Mouse (Mus musculus) 3T3-L1 (cell line): ENCODE measurements around the gene Cyp2c37.
"Not testable (repeated sequence)": the region's sequence is repeated elsewhere in the genome, so short reads cannot be mapped to it uniquely, and the experiment has no call there.

Experiments used
- DNase-seq: peaks from one replicate; pipeline ENCODE4 v3.0.0-alpha.2; 2015; ENCODE audit warnings: low read depth, low spot score

The Cyp2c37 gene

DNA sequence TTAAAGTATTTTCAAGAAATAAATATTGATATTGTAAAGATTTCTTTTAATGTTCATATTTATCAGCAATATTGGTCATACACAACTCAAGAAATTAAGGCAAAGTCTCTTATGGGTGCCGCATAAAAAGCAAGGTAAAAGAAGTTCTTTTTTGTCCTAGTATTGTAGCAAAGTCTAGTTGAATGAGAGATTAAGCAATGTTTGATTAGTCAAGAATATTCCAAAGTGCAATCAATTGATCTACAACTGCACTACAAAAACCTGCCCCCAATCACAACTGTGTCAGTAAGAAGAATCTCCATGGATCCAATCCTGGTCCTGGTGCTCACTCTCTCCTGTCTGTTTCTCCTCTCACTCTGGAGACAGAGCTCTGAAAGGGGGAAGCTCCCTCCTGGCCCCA is at the start of gene Cyp2c37:
Cyp2c37 (plus strand) TSS at position 285 of the 400 bp plus-strand sequence.
- not testable (repeated sequence) for DNase-seq

DNA sequence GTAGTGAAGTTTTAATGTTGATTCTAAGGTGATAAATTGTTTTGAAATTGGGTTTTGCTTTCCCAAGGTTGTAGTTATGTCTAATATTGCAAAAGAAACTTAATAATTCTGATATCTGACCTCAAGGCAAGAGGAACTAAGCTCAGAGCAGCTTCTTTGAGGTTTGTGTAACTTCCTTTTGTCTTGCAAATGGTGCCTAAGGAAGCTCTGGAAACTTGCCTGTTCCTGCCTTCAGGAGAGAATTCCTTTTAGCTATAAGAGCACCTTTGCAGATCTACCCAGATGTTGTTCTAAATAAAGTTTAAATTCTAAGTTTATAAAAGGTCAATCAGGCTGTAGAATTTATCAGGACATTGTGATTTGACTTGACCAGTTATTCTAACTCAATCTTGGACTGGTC is 31.4 kb upstream of the Cyp2c37 start:
- not testable (repeated sequence) for DNase-seq

DNA sequence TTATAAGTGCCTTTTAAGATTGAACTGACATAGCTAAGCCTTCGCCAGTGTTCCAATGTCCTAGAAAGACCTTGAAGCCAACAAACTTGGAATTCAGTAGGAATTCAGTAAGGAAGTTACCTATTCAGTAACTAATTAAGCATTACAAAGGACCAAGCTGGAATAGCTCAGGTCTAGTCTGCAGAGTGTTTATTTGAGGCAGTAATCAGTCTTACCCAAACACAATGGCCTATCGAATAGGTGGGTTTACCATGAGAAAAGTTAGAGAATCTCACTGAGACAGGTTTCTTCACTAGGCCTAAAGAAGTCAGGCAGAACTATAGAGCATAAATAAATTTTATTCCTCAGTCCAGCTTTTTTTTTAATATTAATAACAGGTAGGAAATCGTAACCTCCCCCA is 21.1 kb upstream of the Cyp2c37 start:
- DNase-seq, result not testable (repeated sequence)

DNA sequence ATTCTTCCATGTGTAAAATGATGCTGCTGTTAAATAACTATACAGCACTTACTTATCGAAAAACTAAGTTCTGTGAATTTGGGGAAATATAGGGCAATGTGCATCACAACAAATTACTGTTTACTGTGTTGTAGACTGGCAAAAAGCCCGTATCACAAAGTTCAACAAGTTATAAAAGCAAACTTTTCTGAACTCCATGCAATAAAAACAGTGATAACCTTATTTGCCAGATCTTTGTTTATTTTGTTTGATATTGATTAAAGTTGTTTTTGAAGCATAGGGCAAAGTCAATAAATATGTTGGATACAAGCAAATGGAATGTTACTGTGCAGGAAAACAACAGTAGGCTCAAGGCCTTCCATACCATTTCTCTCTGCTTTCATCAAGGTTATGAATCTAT is 2.8 kb upstream of the Cyp2c37 start:
- DNase-seq, result no peak
